Mouse (Mus musculus) hindbrain, embryonic 12.5 days (tissue): ENCODE results near the gene Gpd2. TPM values are rescaled to one million over a fixed set of nuclear protein-coding genes. Genes with fewer than 3 reads are reported as not detected.

Experiments used
- polyA plus RNA-seq: library from polyadenylated mRNA; unstranded; fragments of >200 nt; fragmentation: Nextera tagmentation; extraction: Ambion mirVana; gene quantifications from 2 replicates; pipeline ENCODE4 v1.2.1, GENCODE M21; 2016

The Gpd2 gene
- polyA plus RNA-seq, 1 experiment from 2014 or later: 18.9 TPM

Other genes starting within 250 kb of the Gpd2 start
- 21.3 and 28.1 TPM in 2 replicates for gene Nr4a2, start 113.6 kb upstream of the Gpd2 start, polyA plus RNA-seq